Mouse (Mus musculus): ENCODE results near the gene Zfp326. TPM values are rescaled to one million over a fixed set of nuclear protein-coding genes. Genes with fewer than 3 reads are reported as not detected.

Gene Zfp326
- polyA plus RNA-seq, 1 experiment from 2014 or later, result 17.7 TPM

- no peak overlapping the region for H3K4me3 ChIP-seq (ENCODE audit: low read depth, low read length)
- H3K36me3 ChIP-seq (ENCODE audit: control insufficient read depth, insufficient read depth, low read length), result no peaks in the 10 kb centered on the region
- H3K4me2 ChIP-seq (replicated peaks; ENCODE audit: low read depth), result no peak overlapping the region
- H3K27ac ChIP-seq (replicated peaks), result no peak overlapping the region
- WGBS, result 94% methylated on average over 11 of the region's 11 CpGs
- H3K9me3 ChIP-seq (ENCODE audit: control insufficient read depth, low read length), result no peaks in the 10 kb centered on the region
- H3K4me1 ChIP-seq (replicated peaks; ENCODE audit: control insufficient read depth, insufficient read depth), result peaks cover 5% of the 10 kb centered on the region; the same call in 1 of the 2 replicates
- H3K9ac ChIP-seq (ENCODE audit: low read length), result no peak overlapping the region
- no peak for DNase-seq (ENCODE audit: low spot score)
- TF ChIP-seq EP300 (optimal IDR thresholded peaks at IDR 0.05) (no peak), CTCF (IDR thresholded peaks at IDR 0.05; ENCODE audit: low read depth) (no peak)
- H3K27me3 ChIP-seq (ENCODE audit: control insufficient read depth, insufficient read depth, low read length), result no peaks in the 10 kb centered on the region
- no peak for ATAC-seq (ENCODE audit: low FRiP score, low TSS enrichment)
Observed at GRCm38 (mm10) chr5:105874476-105874875, 1.9 kb upstream of the Zfp326 start.

GRCm38 (mm10) chr5:105876925-105877774 is 785 bp downstream of the Zfp326 start:
- WGBS, result under 1% methylated on average over 44 of the region's 46 CpGs
- no peaks in the 10 kb centered on the region for H3K9me3 ChIP-seq (ENCODE audit: control insufficient read depth, low read length)
- H3K4me3 ChIP-seq (ENCODE audit: low read depth, low read length), result peak overlapping the region; percentile 99
- peak overlapping the region; percentile 64 for H3K4me2 ChIP-seq (replicated peaks; ENCODE audit: low read depth)
- no peaks in the 10 kb centered on the region for H3K27me3 ChIP-seq (ENCODE audit: control insufficient read depth, insufficient read depth, low read length)
- H3K36me3 ChIP-seq (ENCODE audit: control insufficient read depth, insufficient read depth, low read length), result no peaks in the 10 kb centered on the region
- no peak for TF ChIP-seq CTCF (IDR thresholded peaks at IDR 0.05; ENCODE audit: low read depth)
- no peak for TF ChIP-seq EP300 (optimal IDR thresholded peaks at IDR 0.05)
- H3K27ac ChIP-seq (replicated peaks), result peak overlapping the region; percentile 93
- peak overlapping the region; percentile 99 for H3K9ac ChIP-seq (ENCODE audit: low read length)
- DNase-seq (ENCODE audit: low spot score) (no peak), ATAC-seq (ENCODE audit: low FRiP score, low TSS enrichment) (peak; percentile 35)
- H3K4me1 ChIP-seq (replicated peaks; ENCODE audit: control insufficient read depth, insufficient read depth), result peaks cover 5% of the 10 kb centered on the region; the same call in 1 of the 2 replicates

GRCm38 (mm10) chr5:105887317-105887716 is 11.0 kb downstream of the Zfp326 start:
- H3K27ac ChIP-seq (replicated peaks), result no peak overlapping the region
- no peaks in the 10 kb centered on the region for H3K27me3 ChIP-seq (ENCODE audit: control insufficient read depth, insufficient read depth, low read length)
- DNase-seq (ENCODE audit: low spot score) (no peak), ATAC-seq (ENCODE audit: low FRiP score, low TSS enrichment) (no peak; the same call in 1 of the 2 replicates)
- H3K9ac ChIP-seq (ENCODE audit: low read length), result no peak overlapping the region
- H3K9me3 ChIP-seq (ENCODE audit: control insufficient read depth, low read length), result no peaks in the 10 kb centered on the region
- TF ChIP-seq EP300 (optimal IDR thresholded peaks at IDR 0.05) (no peak), CTCF (IDR thresholded peaks at IDR 0.05; ENCODE audit: low read depth) (no peak)
- H3K4me2 ChIP-seq (replicated peaks; ENCODE audit: low read depth), result no peak overlapping the region
- H3K4me3 ChIP-seq (ENCODE audit: low read depth, low read length), result no peak overlapping the region
- 0 out of 2 replicates have a peak, but pooled peaks cover 7% of the 10 kb centered on the region for H3K36me3 ChIP-seq (ENCODE audit: control insufficient read depth, insufficient read depth, low read length)
- 66% methylated on average over 4 of the region's 4 CpGs for whole genome bisulfite sequencing
- no peaks in the 10 kb centered on the region for H3K4me1 ChIP-seq (replicated peaks; ENCODE audit: control insufficient read depth, insufficient read depth)

- 89% methylated on average over 4 of the region's 4 CpGs for WGBS
- Histone ChIP-seq H3K4me3 (ENCODE audit: low read depth, low read length) (no peak overlapping the region), H3K27ac (replicated peaks) (no peak overlapping the region), H3K4me1 (replicated peaks; ENCODE audit: control insufficient read depth, insufficient read depth) (no peaks in the 10 kb centered on the region), H3K9me3 (ENCODE audit: control insufficient read depth, low read length) (no peaks in the 10 kb centered on the region), H3K36me3 (ENCODE audit: control insufficient read depth, insufficient read depth, low read length) (peaks cover 14% of the 10 kb centered on the region; the same call in 1 of the 2 replicates), H3K4me2 (replicated peaks; ENCODE audit: low read depth) (no peak overlapping the region), H3K27me3 (ENCODE audit: control insufficient read depth, insufficient read depth, low read length) (no peaks in the 10 kb centered on the region), H3K9ac (ENCODE audit: low read length) (no peak overlapping the region)
- DNase-seq (ENCODE audit: low spot score) (no peak), ATAC-seq (ENCODE audit: low FRiP score, low TSS enrichment) (no peak)
- TF ChIP-seq EP300 (optimal IDR thresholded peaks at IDR 0.05) (no peak), CTCF (IDR thresholded peaks at IDR 0.05; ENCODE audit: low read depth) (no peak)
Observed at GRCm38 (mm10) chr5:105898161-105898560, 21.8 kb downstream of the Zfp326 start.

- Histone ChIP-seq H3K4me1 (replicated peaks; ENCODE audit: control insufficient read depth, insufficient read depth) (no peaks in the 10 kb centered on the region), H3K36me3 (ENCODE audit: control insufficient read depth, insufficient read depth, low read length) (peaks cover 16% of the 10 kb centered on the region), H3K4me3 (ENCODE audit: low read depth, low read length) (no peak overlapping the region), H3K9ac (ENCODE audit: low read length) (no peak overlapping the region), H3K27me3 (ENCODE audit: control insufficient read depth, insufficient read depth, low read length) (no peaks in the 10 kb centered on the region), H3K27ac (replicated peaks) (no peak overlapping the region), H3K9me3 (ENCODE audit: control insufficient read depth, low read length) (no peaks in the 10 kb centered on the region), H3K4me2 (replicated peaks; ENCODE audit: low read depth) (no peak overlapping the region)
- ATAC-seq (ENCODE audit: low FRiP score, low TSS enrichment), result no peak
- no peak for TF ChIP-seq CTCF (IDR thresholded peaks at IDR 0.05; ENCODE audit: low read depth)
- no peak for TF ChIP-seq EP300 (optimal IDR thresholded peaks at IDR 0.05)
- DNase-seq (ENCODE audit: low spot score), result no peak
- 77% methylated on average over 5 of the region's 5 CpGs for WGBS
Observed at GRCm38 (mm10) chr5:105909209-105909608, 32.8 kb downstream of the Zfp326 start.

GRCm38 (mm10) chr5:105909671-105910070 is 33.3 kb downstream of the Zfp326 start:
- no peak overlapping the region for H3K9ac ChIP-seq (ENCODE audit: low read length)
- H3K36me3 ChIP-seq (ENCODE audit: control insufficient read depth, insufficient read depth, low read length), result peaks cover 16% of the 10 kb centered on the region
- H3K4me1 ChIP-seq (replicated peaks; ENCODE audit: control insufficient read depth, insufficient read depth), result no peaks in the 10 kb centered on the region
- no peaks in the 10 kb centered on the region for H3K9me3 ChIP-seq (ENCODE audit: control insufficient read depth, low read length)
- H3K27ac ChIP-seq (replicated peaks), result no peak overlapping the region
- TF ChIP-seq EP300 (optimal IDR thresholded peaks at IDR 0.05) (no peak), CTCF (IDR thresholded peaks at IDR 0.05; ENCODE audit: low read depth) (no peak)
- no peak overlapping the region for H3K4me3 ChIP-seq (ENCODE audit: low read depth, low read length)
- 89% methylated on average over 3 of the region's 3 CpGs for WGBS
- no peak for DNase-seq (ENCODE audit: low spot score)
- ATAC-seq (ENCODE audit: low FRiP score, low TSS enrichment), result no peak
- no peaks in the 10 kb centered on the region for H3K27me3 ChIP-seq (ENCODE audit: control insufficient read depth, insufficient read depth, low read length)
- no peak overlapping the region for H3K4me2 ChIP-seq (replicated peaks; ENCODE audit: low read depth)
